Mouse (Mus musculus) gastrocnemius, adult 18-20 months (tissue): ENCODE results near the gene Vmn1r221. TPM values are rescaled to one million over a fixed set of nuclear protein-coding genes. Genes with fewer than 3 reads are reported as not detected.
"Not testable (repeated sequence)": the region's sequence is repeated elsewhere in the genome, so short reads cannot be mapped to it uniquely, and the experiment has no call there.

ENCODE experiments used
- DNase-seq: peaks from one replicate; pipeline ENCODE4 v3.0.0; 2021; ENCODE audit warnings: low spot score
- long read RNA-seq, 2 experiments: library from polyadenylated mRNA; stranded (forward); transcript quantifications; one replicate each; pipeline ENCODE4 v2.0.0; 2021
- total RNA-seq, 2 experiments: library from RNA; stranded (reverse); gene quantifications; 2 replicates each; pipeline ENCODE4 v1.2.3; 2021

The Vmn1r221 gene
- total RNA-seq, result not detected
- long read RNA-seq, experiment 1, result 0 reads
- long read RNA-seq, experiment 2, result 0 reads

GRCm38 (mm10) chr13:23213827-23214226 is at the start of gene Vmn1r221:
Vmn1r221 (plus strand) TSS chr13:23214127.
- DNase-seq, result not testable (repeated sequence)

- not testable (repeated sequence) for DNase-seq
Measured at GRCm38 (mm10) chr13:23166471-23166870, 47.5 kb upstream of the Vmn1r221 start.

- DNase-seq, result no peak
Measured at GRCm38 (mm10) chr13:23187875-23188274, 26.1 kb upstream of the Vmn1r221 start, which contains the start of gene Vmn1r220. Vmn1r220 (minus strand) TSS chr13:23187975.

- DNase-seq, result not testable (repeated sequence)
Measured at GRCm38 (mm10) chr13:23203885-23204284, 10.0 kb upstream of the Vmn1r221 start.

GRCm38 (mm10) chr13:23235847-23236246 is 21.9 kb downstream of the Vmn1r221 start, which contains the start of gene Vmn1r222:
Vmn1r222 (minus strand) TSS chr13:23235947.
- not testable (repeated sequence) for DNase-seq

GRCm38 (mm10) chr13:23246834-23247233 is 32.9 kb downstream of the Vmn1r221 start, which contains the start of gene Vmn1r223:
Vmn1r223 (plus strand) TSS chr13:23247134.
- DNase-seq, result not testable (repeated sequence)

- DNase-seq, result no peak
Measured at GRCm38 (mm10) chr13:23258546-23259048, 44.7 kb downstream of the Vmn1r221 start.

GRCm38 (mm10) chr13:23268606-23269005 is 54.7 kb downstream of the Vmn1r221 start:
- DNase-seq, result not testable (repeated sequence)

- DNase-seq, result not testable (repeated sequence)
Measured at GRCm38 (mm10) chr13:23269127-23269526, 55.2 kb downstream of the Vmn1r221 start.

- DNase-seq, result no peak
Measured at GRCm38 (mm10) chr13:23269681-23270080, 55.8 kb downstream of the Vmn1r221 start.

GRCm38 (mm10) chr13:23270321-23271101 is 56.6 kb downstream of the Vmn1r221 start:
- DNase-seq, result no peak

Other genes with a start within 250 kb of the Vmn1r221 start
- not detected for gene Vmn1r213, start 206.5 kb upstream of the Vmn1r221 start, total RNA-seq
- gene Vmn1r214, start 183.7 kb upstream of the Vmn1r221 start, total RNA-seq, result not detected
- gene Vmn1r215, start 146.1 kb upstream of the Vmn1r221 start, total RNA-seq, result not detected
- not detected for gene Vmn1r217, start 95.9 kb upstream of the Vmn1r221 start, total RNA-seq
- gene Vmn1r218, start 81.0 kb upstream of the Vmn1r221 start, total RNA-seq, result not detected
- gene Vmn1r219, start 54.8 kb upstream of the Vmn1r221 start, total RNA-seq, result not detected
- not detected for gene Vmn1r220, start 26.2 kb upstream of the Vmn1r221 start, total RNA-seq
- gene Vmn1r222, start 21.8 kb downstream of the Vmn1r221 start, total RNA-seq, result not detected
- not detected for gene Vmn1r223, start 33.0 kb downstream of the Vmn1r221 start, total RNA-seq
- gene Zfp322a, start 155.1 kb downstream of the Vmn1r221 start, total RNA-seq, result 10 to 100 TPM in 1 of 2 experiments, 1 to 10 TPM in 1; 9.9 to 11.7 TPM
- gene Abt1, start 209.7 kb downstream of the Vmn1r221 start, total RNA-seq, result 1 to 10 TPM; 3.8 to 4.2 TPM